21 mouse cellular contexts compared by ENCODE assay signal in the genomic region with DNA sequence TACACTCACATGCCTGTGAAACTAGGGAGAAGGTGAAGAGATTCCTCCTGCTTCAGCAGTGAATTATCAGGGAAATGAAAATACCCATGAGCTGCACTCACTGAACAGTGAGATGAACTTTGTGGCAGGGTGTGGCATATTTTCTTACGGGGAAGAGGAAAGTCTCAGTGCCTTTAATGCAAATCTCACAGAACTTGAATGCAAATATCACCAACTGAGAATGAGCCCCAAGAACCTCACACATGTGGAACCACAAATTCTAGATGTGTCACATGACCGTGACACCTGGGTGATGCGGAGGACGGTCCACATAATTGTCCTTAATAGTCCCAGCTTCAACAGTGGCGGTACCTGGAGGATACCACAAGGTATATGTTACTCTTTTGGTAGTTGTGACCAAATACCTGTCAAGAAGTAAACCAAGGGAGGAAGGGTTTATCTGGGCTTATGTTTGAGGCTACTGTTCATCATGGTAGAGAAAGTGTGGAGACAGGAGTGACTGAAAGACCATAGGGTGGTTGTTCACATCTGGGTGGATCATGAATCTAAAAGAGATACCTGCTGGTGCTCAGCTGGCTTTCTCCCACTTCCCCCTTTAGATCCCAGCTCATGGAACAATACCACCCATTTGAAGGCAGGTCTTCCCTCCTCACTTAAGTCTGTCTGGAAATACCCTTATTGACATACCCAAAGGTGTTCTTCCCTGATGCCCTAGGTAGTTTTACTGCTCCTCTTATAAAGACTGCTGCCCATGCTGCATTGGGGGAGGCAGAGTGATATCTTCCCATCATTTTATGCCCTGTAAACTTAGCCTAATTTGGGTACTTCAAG. TPM values are rescaled to one million over a fixed set of nuclear protein-coding genes. Genes with fewer than 3 reads are reported as not detected.
"Had no signal": no experiment of that assay in that cellular context is flagged by ENCODE, and none has a peak within 500 bp of the region (broad histone marks: within the 10 kb centered on the region; RNA-seq: fewer than 3 reads in every experiment).

A gene (minus strand): TSS at position 51 of the 831 bp plus-strand sequence.

- H3K27me3 ChIP-seq: limb, embryonic 15.5 days had no signal

- H3K4me1 ChIP-seq: limb, embryonic 12.5 days; limb, embryonic 15.5 days; lung, embryonic 15.5 days had no signal

- DNase-seq: kidney, adult 2 months; kidney, postnatal 36 days; left cerebral cortex, postnatal 4 days; liver, postnatal 0 days; lung, postnatal 14 days; lung, postnatal 4 days; midbrain, embryonic 14.5 days; spleen, adult 18-20 months; thymus, adult 18-20 months; thymus, postnatal 36 days had no signal

- H3K4me3 ChIP-seq: limb, embryonic 12.5 days; limb, embryonic 15.5 days; lung, embryonic 15.5 days had no signal

- H3K27ac ChIP-seq: kidney, postnatal 0 days; limb, embryonic 12.5 days; limb, embryonic 15.5 days; liver, embryonic 14.5 days; lung, embryonic 15.5 days had no signal

- H3K36me3 ChIP-seq: limb, embryonic 12.5 days; limb, embryonic 15.5 days; lung, embryonic 15.5 days had no signal

- ATAC-seq: liver, postnatal 0 days had no signal

- H3K4me2 ChIP-seq: limb, embryonic 12.5 days; limb, embryonic 15.5 days; liver, embryonic 11.5 days; lung, embryonic 15.5 days; midbrain, embryonic 11.5 days had no signal

- H3K9ac ChIP-seq: limb, embryonic 12.5 days; limb, embryonic 15.5 days; liver, embryonic 14.5 days; liver, postnatal 0 days; lung, embryonic 15.5 days had no signal

- H3K9me3 ChIP-seq: limb, embryonic 12.5 days; limb, embryonic 15.5 days; lung, embryonic 15.5 days had no signal

RNA-seq across cellular contexts. Expression of the gene that starts here (rescaled TPM):
- polyA plus RNA-seq: kidney, embryonic 14.5 days; kidney, postnatal 0 days; limb, embryonic 12.5 days; limb, embryonic 15.5 days; liver, embryonic 11.5 days; liver, embryonic 14.5 days; liver, postnatal 0 days; lung, embryonic 15.5 days; midbrain, embryonic 11.5 days; midbrain, embryonic 14.5 days; neural tube, embryonic 11.5 days; neural tube, embryonic 14.5 days; testis, adult 2 months had no signal
